Mouse (Mus musculus) lung, adult 2 months (tissue): ENCODE measurements around the gene Parp8.

Source experiments
- CTCF ChIP-seq: fragments of 200-500 bp; IDR thresholded peaks from 2 replicates; pipeline ENCODE4 v1.5.1; 2011; ENCODE audit warnings: mild to moderate bottlenecking, low read length, control low read depth; ENCODE audit not compliant: insufficient read depth
- POLR2A ChIP-seq: fragments of 200-500 bp; IDR thresholded peaks from 2 replicates; pipeline ENCODE4 v1.6.1; 2011; ENCODE audit warnings: low read depth, mild to moderate bottlenecking, control low read depth, low read length, borderline replicate concordance; ENCODE audit errors: extremely low read depth

DNA sequence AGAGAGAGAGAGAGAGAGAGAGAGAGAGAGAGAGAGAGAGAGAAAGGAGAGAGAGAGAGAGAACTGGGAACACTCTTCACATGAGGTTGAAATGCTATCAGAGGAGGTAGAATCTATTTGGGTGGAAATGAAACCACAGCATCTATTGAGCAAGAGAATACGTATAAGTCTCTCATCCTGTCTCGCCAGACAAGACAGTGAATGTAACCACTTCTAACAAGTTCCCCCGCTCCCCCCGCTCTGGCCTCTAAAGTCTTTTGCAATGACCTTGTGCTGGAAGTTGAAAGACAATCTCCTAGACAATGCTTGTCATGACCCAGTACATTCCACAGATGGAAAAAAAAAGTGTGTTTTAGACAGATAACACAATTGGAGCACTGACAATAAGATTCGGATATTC, 181.4 kb downstream of the Parp8 start:
- TF ChIP-seq POLR2A: no peak
- no peak for TF ChIP-seq CTCF
